Mouse (Mus musculus) B cell, adult 67 days (primary cell): ENCODE data around the gene Il18r1. TPM values are rescaled to one million over a fixed set of nuclear protein-coding genes. Genes with fewer than 3 reads are reported as not detected.

Source experiments
- total RNA-seq, 2 experiments: library from RNA; stranded (reverse); gene quantifications; 4 replicates each; pipeline ENCODE4 v1.2.4; 2023

Gene Il18r1
- 1 to 10 TPM; 1.8 to 1.9 TPM for total RNA-seq

DNA sequence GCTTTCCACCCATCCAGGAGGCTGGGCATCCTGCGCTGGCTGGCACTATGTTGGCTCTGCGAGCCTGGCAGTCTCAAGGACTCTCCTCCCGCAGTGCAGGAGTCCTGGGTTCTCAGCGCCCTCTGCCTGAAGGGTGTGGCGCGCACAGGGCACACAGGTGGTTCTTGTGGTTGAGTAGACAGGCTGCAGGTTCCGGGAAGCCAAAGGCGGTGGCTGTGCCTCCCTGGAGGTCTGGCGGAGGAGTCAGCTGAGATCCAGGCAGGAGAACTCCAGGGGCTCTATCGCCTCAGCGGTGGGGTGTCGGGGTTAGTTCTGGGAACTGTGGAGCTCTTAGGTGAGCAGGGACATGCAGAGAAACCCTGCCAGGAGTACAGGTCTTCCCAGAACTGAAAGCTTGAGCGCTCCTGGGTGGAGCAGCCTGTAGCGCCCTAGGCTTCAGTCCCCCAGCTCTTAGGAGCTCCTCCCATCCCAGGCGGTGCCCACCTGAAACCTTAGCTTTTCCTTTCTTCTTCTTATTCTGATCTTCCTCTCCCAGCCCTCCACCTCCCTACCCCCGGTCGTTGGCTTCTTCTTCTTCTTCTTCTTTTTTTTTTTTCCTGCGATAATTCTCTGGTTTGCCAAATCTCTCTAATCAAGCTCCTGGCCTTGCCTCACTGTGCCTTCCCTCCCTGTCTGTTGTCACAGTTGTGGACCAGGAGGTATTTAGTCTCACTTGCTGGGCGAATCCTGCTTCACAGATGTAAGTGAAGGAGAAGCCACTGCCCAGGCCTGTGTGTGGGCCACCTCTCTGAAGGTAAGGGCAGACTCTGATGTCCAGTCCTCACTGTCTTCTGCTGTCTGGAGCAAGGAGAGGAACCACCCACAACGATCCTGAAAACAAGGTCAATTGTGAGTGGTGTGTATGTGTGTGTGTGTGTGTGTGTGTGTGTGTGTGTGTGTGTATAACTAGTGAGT is at the start of gene Il18r1:
TSS of gene Il18r1 (plus strand) at position 76 of the 954 bp plus-strand sequence.

DNA sequence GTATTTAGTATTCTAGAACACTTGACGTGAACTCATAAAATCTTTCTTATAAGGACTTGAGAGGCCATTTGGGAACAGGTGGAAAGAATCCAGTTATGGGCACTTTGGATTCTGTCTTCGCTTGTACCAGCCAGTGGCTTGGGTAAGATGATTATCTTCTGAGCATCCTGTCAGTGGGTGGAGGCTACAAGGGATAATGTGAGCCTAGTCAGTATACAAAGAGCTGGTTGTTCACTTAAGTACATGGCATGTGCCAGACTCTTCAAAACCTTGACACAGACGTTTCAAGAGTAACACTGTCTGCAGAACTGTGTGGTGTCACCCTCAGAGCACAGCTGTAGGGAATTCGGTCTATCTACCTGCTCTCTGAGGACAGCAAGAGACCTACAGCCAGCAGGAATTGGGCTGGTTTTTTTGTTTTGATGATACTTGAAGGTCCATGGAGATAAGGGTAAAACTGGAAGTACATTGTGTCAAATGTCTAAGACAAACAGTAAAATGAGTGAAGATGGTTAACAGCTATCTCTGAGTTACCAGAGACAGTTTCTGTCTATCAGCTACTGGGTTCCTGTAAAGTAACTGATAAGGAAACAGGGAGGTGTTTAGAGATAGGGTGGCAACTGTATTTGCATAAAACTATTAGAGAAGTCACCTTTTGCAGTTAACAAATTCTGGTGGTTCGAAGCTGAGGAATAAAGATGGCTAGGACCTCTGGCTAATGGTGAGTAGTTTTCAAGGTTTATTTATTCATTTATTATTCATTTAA is 36.3 kb upstream of the Il18r1 start, which contains the start of gene Il1rl1:
TSS of gene Il1rl1 (plus strand) at position 661 of the 766 bp plus-strand sequence.

DNA sequence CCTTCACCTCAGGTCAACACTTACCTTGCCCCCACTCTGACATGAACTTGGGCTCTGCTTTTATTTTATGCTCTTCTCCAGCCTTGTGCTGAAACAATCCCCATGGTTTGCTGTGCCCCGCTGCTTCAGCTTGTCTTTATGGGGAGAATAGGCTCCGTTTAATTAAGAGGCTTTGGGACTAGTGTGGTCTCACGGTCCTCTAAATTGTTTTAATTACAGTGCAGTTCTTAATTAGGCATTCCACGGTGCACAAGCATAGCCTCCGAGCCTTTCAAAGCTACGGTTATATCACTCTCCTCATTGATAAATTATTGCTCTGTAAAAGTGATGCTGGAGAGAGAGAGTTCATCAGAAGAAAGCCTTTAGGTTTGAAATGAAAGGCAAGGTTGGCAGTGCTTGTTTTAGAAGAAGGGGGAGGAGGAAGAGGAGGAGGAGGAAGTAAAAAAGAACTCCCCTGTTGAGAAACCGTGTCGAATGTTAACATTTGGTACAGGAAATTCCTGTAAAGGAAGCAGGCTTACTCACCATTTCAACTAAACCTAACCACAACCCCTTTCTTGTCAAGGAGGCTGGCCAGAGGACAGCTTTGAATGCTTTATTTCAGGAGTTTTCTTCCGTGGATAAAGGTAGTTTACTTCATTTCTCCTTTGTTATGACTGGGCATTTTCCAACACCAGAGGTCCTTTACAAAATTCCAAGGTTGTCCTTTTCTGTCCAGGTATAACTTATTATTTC is 49.7 kb downstream of the Il18r1 start, which contains the start of gene Il18rap:
TSS of gene Il18rap (plus strand) at position 512 of the 735 bp plus-strand sequence.

Other genes with a start within 250 kb of the Il18r1 start
- gene Il1r1, start 240.5 kb upstream of the Il18r1 start, total RNA-seq, result not detected
- gene Il1rl2, start 140.9 kb upstream of the Il18r1 start, total RNA-seq, result under 1 TPM; 0.29 to 0.65 TPM
- gene Il1rl1, start 36.0 kb upstream of the Il18r1 start, total RNA-seq, result under 1 TPM in 1 of 2 experiments, not detected in 1; 0.64 TPM
- under 1 TPM; 0.12 to 0.93 TPM for gene Il18rap, start 49.8 kb downstream of the Il18r1 start, total RNA-seq
- gene Slc9a4, start 114.5 kb downstream of the Il18r1 start, total RNA-seq, result not detected
- under 1 TPM in 1 of 2 experiments, not detected in 1; 0.12 TPM for gene Slc9a2, start 215.0 kb downstream of the Il18r1 start, total RNA-seq